Mouse (Mus musculus) hindbrain, embryonic 10.5 days (tissue): ENCODE measurements around the gene Cox20. TPM values are rescaled to one million over a fixed set of nuclear protein-coding genes. Genes with fewer than 3 reads are reported as not detected.

ENCODE experiments used
- DNase-seq: peaks from one replicate; pipeline ENCODE4 v3.0.0-alpha.2; 2017; ENCODE audit warnings: low spot score
- H3K27ac ChIP-seq: fragments of 300-500 bp; sonication (generic); 2 replicates; pipeline ENCODE4 v1.5.1; 2016; ENCODE audit warnings: mild to moderate bottlenecking, moderate library complexity
- H3K27me3 ChIP-seq: fragments of 300-500 bp; sonication (generic); 2 replicates; pipeline ENCODE4 v1.6.1; 2016; ENCODE audit warnings: mild to moderate bottlenecking; ENCODE audit not compliant: poor library complexity, insufficient read depth, severe bottlenecking
- H3K36me3 ChIP-seq: fragments of 300-500 bp; sonication (generic); 2 replicates; pipeline ENCODE4 v1.6.1; 2016; ENCODE audit warnings: mild to moderate bottlenecking, moderate library complexity
- H3K4me1 ChIP-seq: fragments of 300-500 bp; sonication (generic); replicated peaks from 2 replicates; pipeline ENCODE4 v1.6.1; 2016; ENCODE audit warnings: mild to moderate bottlenecking
- H3K4me3 ChIP-seq: fragments of 300-500 bp; sonication (generic); 2 replicates; pipeline ENCODE4 v1.5.1; 2016; ENCODE audit warnings: mild to moderate bottlenecking, moderate library complexity
- H3K9me3 ChIP-seq: fragments of 300-500 bp; sonication (generic); 2 replicates; pipeline ENCODE4 v1.6.1; 2016; ENCODE audit warnings: mild to moderate bottlenecking, moderate library complexity
- WGBS: fragments of 180-500 bp; shearing (Covaris S2); methylation state at CpG from one replicate; pipeline ENCODE4 v1.1.7; 2016; 5-methylcytosine and 5-hydroxymethylcytosine counted together
- polyA plus RNA-seq: library from polyadenylated mRNA; unstranded; fragments of >200 nt; fragmentation: Nextera tagmentation; extraction: Ambion mirVana; gene quantifications from 2 replicates; pipeline ENCODE4 v1.2.1, GENCODE M21; 2016

The Cox20 gene
- polyA plus RNA-seq, 1 experiment from 2014 or later = 109 TPM

DNA sequence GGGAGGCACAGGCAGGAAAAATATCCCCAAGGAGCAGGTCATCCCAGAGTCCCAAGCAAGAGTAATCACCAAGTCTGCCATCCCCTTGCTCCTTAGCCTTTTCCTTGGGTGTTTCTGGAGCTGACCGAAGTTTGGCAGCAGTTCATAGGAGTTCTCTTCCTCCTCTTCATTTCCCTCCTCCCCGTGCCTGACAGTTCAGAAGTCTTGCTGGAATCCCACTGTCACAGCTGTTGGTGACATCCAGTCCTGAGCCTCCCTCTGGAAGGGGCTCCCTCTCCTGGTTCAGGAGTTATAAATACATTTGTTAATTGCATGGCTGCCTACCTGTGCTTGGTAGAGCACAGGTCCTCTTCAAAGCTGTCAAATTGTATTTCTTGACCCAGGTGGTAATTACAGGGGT, 9.4 kb upstream of the Cox20 start:
- WGBS = 73% methylated on average over 2 of the region's 2 CpGs
- no peaks in the 10 kb centered on the region for H3K36me3 ChIP-seq
- no peak for DNase-seq

DNA sequence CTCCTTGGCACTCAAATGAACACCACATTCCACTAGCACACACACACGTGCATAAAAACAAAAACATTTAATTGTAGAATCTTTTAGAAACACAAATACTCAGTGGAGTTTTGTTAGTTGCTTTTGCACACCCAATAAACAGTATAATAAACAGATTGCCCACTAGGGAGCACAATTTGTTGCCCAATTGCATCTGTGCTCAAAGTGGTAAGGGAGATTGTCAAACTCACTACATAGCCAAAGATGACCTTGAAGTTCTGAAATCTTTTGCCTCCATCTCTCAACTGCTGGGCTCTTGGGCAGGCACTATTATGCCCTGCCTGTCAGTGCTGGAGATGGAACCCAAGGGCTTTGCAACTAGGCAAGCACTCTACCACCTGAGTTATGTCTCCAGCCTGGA, 8.8 kb upstream of the Cox20 start:
- Histone ChIP-seq H3K27ac (no peak overlapping the region), H3K4me1 (no peaks in the 10 kb centered on the region), H3K4me3 (no peak overlapping the region), H3K27me3 (no peaks in the 10 kb centered on the region), H3K36me3 (no peaks in the 10 kb centered on the region), H3K9me3 (no peaks in the 10 kb centered on the region)
- WGBS = 80% methylated on average over 1 of the region's 1 CpGs
- DNase-seq = no peak

More for the DNA sequence above, 9.4 kb upstream of the Cox20 start:
- Histone ChIP-seq H3K4me1 (no peaks in the 10 kb centered on the region), H3K9me3 (no peaks in the 10 kb centered on the region), H3K27ac (no peak overlapping the region), H3K4me3 (no peak overlapping the region), H3K27me3 (no peaks in the 10 kb centered on the region)

DNA sequence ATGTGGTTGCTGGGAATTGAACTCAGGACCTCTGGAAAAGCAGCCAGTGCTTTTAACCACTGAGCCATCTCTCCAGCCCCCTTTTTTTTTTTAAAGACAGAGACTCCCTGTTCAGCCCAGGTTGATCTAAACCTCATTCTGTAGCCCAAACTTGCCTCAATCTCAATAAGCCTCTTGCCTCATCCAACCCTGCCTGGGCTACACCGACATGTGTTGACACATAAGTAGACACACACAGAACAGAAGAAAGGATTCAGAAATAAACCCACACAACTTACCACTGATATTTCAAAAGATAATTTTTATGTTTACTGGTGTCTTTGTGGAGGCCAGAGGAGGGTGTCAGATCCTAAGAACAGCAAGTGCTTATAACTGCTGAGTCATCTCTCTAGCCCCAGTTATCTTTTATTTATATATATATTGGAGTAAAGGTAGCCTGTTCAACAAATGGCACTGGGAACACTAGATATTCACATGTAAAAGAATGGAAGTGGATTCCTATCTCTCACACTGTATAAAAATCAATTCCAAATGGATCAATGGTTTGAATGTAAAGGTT, 5.8 kb upstream of the Cox20 start:
- H3K36me3 ChIP-seq = no peaks in the 10 kb centered on the region
- no peak overlapping the region for H3K4me3 ChIP-seq
- WGBS = 89% methylated on average over 1 of the region's 1 CpGs
- H3K27me3 ChIP-seq = no peaks in the 10 kb centered on the region
- H3K27ac ChIP-seq = no peak overlapping the region
- H3K9me3 ChIP-seq = no peaks in the 10 kb centered on the region
- DNase-seq = no peak
- H3K4me1 ChIP-seq = peaks cover 11% of the 10 kb centered on the region

DNA sequence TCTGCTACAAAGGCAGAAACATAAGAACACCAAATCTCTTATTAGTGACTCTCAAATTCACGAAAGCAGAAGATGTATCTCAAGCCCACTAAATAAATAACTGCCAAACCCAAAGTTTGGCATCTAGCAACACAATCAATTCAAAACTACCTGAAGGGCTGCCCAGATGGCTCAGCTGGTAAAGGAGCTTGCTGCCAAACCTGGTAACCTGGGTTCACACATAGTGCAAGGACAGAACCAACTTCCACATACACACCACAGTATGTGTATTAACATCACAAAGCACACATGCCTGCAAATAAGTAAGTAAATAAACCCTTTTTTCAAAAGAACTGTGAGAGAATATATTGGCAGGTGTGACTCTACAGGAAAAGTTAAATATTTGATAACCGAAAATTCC, 4.7 kb upstream of the Cox20 start:
- H3K27ac ChIP-seq = no peak overlapping the region
- H3K36me3 ChIP-seq = no peaks in the 10 kb centered on the region
- peaks cover 11% of the 10 kb centered on the region for H3K4me1 ChIP-seq
- no peaks in the 10 kb centered on the region for H3K9me3 ChIP-seq
- no peak overlapping the region for H3K4me3 ChIP-seq
- WGBS = 91% methylated on average over 2 of the region's 2 CpGs
- H3K27me3 ChIP-seq = no peaks in the 10 kb centered on the region
- DNase-seq = no peak

DNA sequence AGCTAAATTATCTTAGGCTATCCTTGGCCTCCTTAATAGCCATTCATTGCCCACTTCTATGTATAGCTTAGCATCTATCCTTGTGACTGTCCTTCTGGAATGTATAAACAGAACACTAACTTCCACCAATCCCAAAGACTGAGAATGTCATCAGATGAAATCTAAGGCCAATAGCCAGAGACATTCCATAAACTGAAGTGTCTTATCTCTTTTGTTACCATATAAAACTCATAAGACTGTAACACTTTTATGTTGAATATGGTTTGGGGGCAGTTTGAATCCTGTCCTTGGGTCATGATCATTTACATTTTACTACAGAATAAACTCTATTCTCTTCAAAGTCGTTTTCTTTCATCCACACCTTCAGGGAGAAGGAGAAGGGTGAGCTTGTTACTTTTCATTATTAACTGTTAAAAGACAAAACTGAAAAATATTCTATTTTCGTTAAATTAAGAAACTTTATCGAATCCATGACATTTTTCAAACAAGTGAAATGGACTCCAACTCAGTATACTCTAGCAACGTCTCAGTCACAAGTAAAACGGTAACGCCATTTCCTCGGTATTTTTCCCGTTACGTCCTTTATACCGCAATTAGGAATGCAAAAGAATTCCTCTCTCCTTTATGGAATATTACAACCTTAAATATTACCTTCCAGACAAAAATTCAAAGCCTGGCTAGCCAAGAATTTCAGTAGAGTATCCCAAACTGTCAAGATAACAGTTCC, 1.5 kb upstream of the Cox20 start:
- H3K36me3 ChIP-seq = peaks cover 23% of the 10 kb centered on the region
- H3K4me1 ChIP-seq = peaks cover 27% of the 10 kb centered on the region
- H3K9me3 ChIP-seq = no peaks in the 10 kb centered on the region
- WGBS = 59% methylated on average over 10 of the region's 10 CpGs
- H3K27ac ChIP-seq = peak overlapping the region; percentile 100
- no peaks in the 10 kb centered on the region for H3K27me3 ChIP-seq
- no peak for DNase-seq
- H3K4me3 ChIP-seq = peak overlapping the region; percentile 63

DNA sequence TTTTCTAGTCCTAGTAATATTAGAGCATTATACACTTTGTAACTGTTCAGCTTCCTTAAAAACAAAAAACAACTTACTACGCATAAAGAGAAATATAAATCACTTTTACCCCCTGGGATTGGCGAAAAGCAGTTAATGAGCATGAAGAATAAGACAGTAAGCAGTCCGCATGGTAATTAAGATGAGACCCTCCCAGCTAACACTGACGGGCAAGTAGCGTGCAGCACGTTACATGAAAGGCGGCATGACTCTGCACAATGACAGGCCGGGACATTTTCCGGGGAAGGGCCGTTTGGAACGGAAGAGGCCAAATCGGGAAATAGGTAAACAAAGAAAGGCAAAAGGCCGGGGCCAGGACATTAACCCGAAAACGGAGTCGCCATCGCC, 935 bp upstream of the Cox20 start:
- peak overlapping the region; percentile 63 for H3K4me3 ChIP-seq
- DNase-seq = no peak
- H3K27me3 ChIP-seq = no peaks in the 10 kb centered on the region
- H3K27ac ChIP-seq = peak overlapping the region; percentile 100
- WGBS = under 1% methylated on average over 17 of the region's 17 CpGs
- H3K9me3 ChIP-seq = no peaks in the 10 kb centered on the region
- H3K4me1 ChIP-seq = peaks cover 27% of the 10 kb centered on the region
- H3K36me3 ChIP-seq = peaks cover 29% of the 10 kb centered on the region

DNA sequence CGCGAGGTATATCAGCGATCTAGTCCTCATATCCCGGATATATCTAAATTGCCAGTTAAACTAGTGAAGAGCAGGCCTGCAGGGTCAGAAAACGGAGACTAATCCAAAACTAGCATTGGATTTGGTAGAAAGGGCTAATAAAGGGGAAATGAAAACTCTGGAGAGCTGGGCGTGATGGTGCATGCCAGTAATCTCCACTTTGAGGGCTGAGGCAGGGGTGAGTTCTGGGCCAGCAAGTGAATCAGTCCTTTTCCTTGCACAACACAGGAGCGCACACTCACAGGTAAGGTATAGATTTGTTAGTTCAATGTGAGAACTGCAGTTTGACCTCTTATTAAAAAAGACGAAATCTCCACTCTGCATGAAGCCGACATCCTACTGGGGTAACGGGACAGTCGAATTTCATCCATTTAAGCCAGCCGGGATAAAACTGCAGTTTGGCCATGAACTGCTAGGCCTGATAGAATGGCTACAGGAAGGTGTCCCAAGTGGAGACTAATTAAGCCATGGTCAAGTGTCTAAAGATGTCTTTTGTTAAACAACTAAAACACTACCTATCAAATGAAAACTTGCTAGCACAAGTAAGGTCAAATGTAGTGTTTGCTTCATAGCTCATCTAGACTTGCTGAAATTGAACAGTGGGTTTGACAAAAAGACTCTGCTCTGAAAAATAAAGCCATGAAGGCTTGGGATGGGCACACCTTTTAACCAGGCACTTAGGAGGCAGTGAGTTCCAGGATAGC, 536 bp downstream of the Cox20 start:
- H3K27me3 ChIP-seq = no peaks in the 10 kb centered on the region
- 3% methylated on average over 12 of the region's 12 CpGs for WGBS
- DNase-seq = no peak
- H3K27ac ChIP-seq = peak overlapping the region; percentile 100
- H3K4me1 ChIP-seq = peaks cover 27% of the 10 kb centered on the region
- no peaks in the 10 kb centered on the region for H3K9me3 ChIP-seq
- H3K4me3 ChIP-seq = peak overlapping the region; percentile 63
- H3K36me3 ChIP-seq = peaks cover 44% of the 10 kb centered on the region

DNA sequence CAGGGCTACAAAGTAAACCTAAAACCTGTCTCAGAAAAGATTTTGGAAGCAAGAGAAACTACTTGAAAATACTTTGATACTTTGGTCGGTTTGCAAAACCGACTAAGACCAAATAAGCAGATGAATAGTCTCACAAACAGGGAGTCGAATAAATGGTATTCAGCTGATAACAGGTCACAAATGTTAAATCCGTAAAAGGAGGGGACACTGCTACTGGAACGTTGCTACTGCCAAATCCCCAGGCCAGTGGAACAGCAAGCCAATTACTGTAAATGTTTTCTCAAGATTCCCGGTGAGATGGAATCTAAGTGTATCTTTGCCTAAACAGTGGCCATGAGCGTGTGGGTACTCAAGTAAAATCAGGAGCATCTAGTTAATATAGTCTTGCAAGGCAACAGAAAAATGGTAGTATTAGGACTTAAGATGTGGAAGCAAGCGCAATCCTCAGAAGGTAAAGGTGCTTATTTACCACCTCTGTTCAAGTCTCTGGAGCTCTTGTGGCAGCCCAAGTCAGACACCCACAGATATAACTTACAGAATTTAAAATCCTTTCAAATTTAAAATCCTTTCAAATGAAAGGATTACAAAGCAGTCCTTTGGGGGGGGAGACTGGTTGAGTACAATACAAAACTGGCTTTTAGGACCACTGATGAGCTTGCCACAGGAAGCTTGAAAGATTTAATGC, 1.2 kb downstream of the Cox20 start:
- H3K4me1 ChIP-seq = peaks cover 27% of the 10 kb centered on the region
- peak; percentile 25 for DNase-seq
- H3K27ac ChIP-seq = peak overlapping the region; percentile 100
- WGBS = 31% methylated on average over 8 of the region's 8 CpGs
- peaks cover 51% of the 10 kb centered on the region for H3K36me3 ChIP-seq
- peak overlapping the region; percentile 63 for H3K4me3 ChIP-seq
- H3K27me3 ChIP-seq = no peaks in the 10 kb centered on the region
- no peaks in the 10 kb centered on the region for H3K9me3 ChIP-seq

DNA sequence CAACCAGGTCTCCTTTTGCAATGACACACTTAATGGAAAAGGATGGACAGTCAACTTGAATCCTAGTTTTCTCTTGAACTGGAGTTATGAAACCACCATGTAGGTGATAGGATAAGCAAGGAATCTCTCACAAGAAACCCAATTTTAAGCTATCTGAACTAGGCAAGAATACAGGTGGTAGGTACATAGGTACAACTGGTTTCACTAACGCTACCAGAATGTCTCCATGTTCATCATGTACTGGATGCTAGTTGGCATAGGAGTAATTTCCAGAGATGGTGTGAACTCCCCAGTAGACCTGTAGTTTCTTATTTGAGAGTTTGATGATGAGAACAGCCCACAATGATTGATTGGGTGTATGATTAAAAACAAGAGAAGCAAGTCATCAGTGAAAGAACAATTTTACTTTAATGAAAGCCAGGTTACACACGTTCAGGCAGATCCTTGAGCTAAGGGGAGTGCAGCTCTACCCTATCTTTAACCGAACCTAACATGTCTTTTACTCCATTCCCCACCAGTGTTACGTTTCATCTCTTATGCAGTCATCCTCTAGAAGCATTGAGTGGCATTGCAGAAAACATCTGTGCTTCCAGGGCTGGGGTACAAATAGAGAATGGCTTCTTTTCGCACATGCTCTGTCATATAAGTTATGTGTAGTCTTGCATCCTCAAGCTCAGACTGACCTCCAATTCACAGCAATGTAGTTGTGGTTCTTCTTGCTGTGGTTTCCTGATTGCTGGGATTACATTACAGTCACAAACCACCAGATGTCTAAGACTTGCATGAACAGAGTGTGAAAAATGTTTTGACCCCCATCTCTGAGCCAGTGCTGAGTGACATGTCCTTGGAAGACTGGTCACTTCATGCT, 2.0 kb downstream of the Cox20 start:
- Histone ChIP-seq H3K4me3 (peak overlapping the region; percentile 63), H3K9me3 (no peaks in the 10 kb centered on the region), H3K27me3 (no peaks in the 10 kb centered on the region), H3K27ac (peak overlapping the region; percentile 100; the same call in 1 of the 2 replicates), H3K4me1 (peaks cover 27% of the 10 kb centered on the region), H3K36me3 (peaks cover 58% of the 10 kb centered on the region)
- peak; percentile 16 for DNase-seq
- 57% methylated on average over 5 of the region's 5 CpGs for WGBS

DNA sequence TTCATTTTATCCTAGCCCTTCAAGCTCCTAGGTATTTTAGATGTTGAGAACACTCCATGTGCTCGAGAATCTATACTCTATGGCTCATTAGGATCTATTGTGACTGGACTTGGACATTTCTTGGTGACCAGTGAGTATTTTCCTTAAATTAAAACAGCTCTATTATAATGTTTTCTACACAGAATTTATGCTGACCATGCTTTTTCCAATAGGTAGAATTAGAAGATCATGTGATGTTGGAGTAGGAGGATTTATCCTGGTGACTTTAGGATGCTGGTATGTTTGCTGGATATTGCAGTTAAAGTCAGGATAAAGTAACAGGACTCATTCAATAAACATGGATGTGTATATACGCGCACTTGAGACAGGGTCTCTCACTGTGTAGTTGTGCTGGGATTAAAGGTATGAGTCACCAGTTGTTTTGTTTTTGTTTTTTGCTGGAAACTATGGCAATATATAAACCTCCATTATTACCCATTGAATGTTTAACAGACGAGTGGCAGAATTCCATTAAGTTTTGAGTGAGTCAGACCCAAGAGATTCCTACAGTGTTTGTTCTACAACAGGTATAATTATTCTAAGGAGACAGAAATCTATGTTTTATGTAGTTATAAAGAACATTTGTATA, 2.9 kb downstream of the Cox20 start:
- Histone ChIP-seq H3K27ac (no peak overlapping the region), H3K4me1 (peaks cover 26% of the 10 kb centered on the region), H3K27me3 (no peaks in the 10 kb centered on the region), H3K9me3 (no peaks in the 10 kb centered on the region), H3K36me3 (peaks cover 67% of the 10 kb centered on the region), H3K4me3 (peak overlapping the region; percentile 63; the same call in 1 of the 2 replicates)
- no peak for DNase-seq
- 79% methylated on average over 4 of the region's 4 CpGs for WGBS

DNA sequence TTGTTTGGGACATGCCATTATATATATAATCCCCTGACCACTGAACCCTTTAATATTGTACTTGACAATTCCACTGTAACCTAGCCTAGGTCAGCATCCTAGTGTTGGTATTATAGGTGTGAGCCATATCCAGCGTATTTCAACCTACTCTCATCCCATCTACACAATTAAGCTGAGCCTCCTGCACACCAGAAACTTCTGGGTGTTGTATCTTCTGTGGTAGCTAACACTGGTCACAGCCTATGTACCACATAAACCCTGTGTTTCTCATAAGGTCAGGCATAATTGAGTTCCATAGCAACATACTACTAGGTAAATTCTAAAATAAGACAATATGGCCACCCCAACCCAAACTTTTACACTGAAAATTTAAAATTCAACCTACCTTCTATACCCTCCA, 4.3 kb downstream of the Cox20 start:
- WGBS = 72% methylated on average over 1 of the region's 1 CpGs
- Histone ChIP-seq H3K4me3 (no peak overlapping the region), H3K36me3 (peaks cover 81% of the 10 kb centered on the region), H3K27ac (no peak overlapping the region), H3K27me3 (no peaks in the 10 kb centered on the region), H3K9me3 (no peaks in the 10 kb centered on the region), H3K4me1 (peaks cover 17% of the 10 kb centered on the region)
- DNase-seq = no peak

DNA sequence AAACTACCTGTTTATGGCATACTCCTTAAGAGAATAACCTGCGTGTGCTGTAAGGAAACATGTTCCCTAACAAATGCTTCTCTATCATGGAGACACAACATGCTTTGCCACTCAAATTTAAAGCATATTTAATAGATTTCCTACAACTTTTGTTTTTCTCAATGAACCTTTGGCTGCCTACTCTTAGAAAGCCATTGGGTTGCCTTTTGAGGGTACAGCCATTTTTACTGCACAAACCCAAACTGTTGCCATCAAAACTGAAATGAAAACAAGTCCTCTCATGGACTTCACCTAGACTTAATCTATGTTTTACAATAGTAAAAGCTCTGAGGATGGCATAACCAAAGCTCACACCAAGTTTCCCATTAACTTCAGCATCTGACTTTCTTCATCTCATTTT, 5.6 kb downstream of the Cox20 start:
- 93% methylated on average over 1 of the region's 1 CpGs for WGBS
- Histone ChIP-seq H3K4me1 (peaks cover 17% of the 10 kb centered on the region), H3K36me3 (peaks cover 95% of the 10 kb centered on the region), H3K27me3 (no peaks in the 10 kb centered on the region), H3K27ac (no peak overlapping the region), H3K9me3 (no peaks in the 10 kb centered on the region), H3K4me3 (no peak overlapping the region)
- no peak for DNase-seq
